Mouse (Mus musculus) v-Abl transformed pro-B cells (cell line): Measurements from ENCODE around the gene Bex3.

ENCODE experiments used
- in situ Hi-C, 2 experiments: fragments of 400-800 bp; cut with MboI; formaldehyde crosslinking; loops; one replicate each; pipeline ENCODE4 v1.15.1; 2025; ENCODE audit not compliant: unreplicated experiment in 2 of 2

Gene Bex3

DNA sequence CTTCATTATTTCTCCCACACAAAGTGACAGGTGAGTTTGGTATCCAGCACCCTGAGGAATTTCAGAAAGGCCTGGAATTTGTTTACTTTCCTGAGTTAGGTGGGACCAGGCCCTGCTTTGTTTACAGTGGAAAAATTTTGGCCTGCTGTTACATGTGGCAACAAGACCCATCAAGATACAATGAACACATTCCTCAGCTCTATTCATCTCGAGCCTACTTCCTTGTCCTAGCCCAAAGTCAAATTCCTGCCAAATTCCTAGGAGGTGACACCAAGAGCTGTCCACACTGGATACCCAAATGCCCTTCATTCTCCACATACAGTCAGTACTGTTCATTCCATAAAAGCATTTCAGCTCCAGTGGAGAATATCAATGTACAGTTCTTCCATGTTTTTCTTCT is 36.1 kb downstream of the Bex3 start:
- in situ Hi-C loops: loop anchor here (10.0 to 25.0 kb wide), 2 partner anchors 244 to 261 kb away; partner anchors contain the start of gene Bex2 (in 1 of the 2)

DNA sequence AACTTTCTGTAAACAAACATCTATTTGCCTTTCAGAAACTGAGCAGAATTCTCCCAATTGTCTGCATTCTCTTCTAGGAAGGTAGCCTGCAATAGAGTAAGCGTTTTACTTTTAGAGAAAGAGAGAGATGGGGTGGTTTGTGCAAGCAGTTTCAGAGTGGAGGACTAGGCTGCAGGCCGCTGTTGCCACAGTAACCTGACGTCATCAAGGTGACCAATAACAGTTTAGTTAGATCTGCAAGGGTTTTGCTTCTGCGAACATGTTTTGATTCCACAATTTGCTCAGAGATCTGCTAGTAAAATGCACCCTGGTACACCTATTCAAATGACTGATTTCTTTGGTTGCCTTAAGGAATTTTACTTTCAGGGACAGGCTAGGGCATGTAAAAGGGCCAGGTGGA is 43.2 kb downstream of the Bex3 start:
- in situ Hi-C loops: loop anchor here in 1 of 2 experiments (25.0 kb wide), 1 partner anchor 251 kb away; the partner anchor contains the start of gene Bex2

DNA sequence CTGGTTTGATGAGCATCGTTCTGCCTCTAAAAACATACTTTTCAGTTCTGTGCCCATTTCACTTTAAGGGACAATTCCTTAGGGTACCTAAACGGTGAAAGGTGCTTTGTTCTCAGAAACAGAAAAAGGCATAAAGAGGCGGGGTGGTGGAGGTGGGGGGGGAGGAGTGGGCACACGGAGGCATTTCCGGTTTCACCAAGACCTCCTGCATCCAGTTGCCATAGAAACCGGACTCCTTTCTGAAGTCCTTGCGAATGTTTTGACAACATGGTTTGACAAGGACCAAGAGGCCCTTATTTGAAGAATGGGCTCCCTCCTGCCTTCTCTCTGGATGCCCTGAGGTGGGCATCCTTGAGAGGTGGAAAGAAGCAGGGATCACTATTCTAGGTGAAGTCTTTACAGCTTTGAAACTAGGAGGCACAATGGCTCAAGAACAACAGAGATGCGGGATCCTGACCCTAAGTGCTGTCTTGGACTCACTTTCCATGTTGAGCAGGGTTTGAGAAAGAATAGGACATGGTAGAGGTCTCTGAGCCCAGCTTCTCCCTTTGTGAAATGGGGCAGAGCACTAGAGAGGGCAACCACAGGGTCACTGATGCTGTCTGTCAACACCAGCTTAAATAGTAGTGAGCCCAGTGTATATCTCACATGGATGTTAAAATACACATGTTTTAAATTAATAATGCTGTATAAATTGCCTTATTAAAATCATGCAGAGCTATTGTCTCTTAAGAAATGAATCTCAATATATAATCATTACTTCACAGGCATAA is 43.9 kb downstream of the Bex3 start:
- in situ Hi-C loops: loop anchor here in 1 of 2 experiments (25.0 kb wide), 1 partner anchor 252 kb away; the partner anchor contains the start of gene Bex2

DNA sequence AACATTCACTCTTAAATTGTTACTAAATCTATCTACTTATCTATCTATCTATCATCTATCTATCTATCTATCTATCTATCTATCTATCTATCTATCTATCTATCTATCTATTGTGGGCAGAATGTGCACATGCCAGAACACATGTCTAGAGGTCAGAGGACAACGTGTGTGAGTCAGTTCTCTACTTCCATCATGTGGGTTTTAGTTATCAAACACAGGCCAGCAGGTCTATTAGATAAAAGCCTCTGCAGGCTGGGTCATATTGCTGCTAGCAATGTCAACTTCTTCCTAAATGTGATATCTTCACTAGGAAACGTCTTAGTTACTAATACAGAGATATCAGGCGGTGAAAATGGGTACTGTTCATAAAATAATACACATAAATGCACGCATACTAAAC is 49.9 kb downstream of the Bex3 start:
- in situ Hi-C loops: loop anchor here in 1 of 2 experiments (25.0 kb wide), 1 partner anchor 258 kb away; the partner anchor contains the start of gene Bex2
